Comparison of ENCODE assay signal across 20 mouse cellular contexts in the genomic region with DNA sequence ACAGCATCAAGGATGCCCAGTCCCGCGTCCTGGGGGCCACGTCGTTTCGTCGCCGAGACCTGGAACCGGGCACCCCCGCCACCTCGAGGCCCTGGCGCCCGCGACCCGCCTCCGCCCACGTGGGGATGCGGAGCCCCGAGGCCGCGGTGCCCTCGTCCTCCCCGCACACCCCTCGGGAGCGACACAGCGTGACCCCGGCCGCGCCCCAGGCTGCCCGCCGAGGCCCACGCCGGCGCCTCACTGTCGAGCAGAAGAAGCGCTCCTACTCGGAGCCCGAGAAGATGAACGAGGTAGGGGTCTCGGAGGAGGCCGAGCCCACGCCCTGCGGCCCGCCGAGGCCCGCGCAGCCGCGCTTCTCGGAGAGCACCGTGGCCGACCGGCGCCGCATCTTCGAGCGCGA.
DNase-seq lines count a peak whose midpoint lies in the region; ATAC-seq and TF ChIP-seq lines count a peak whose summit lies in the region.
"Had no signal": no experiment of that assay in that cellular context is flagged by ENCODE, and none has a peak within 500 bp of the region (broad histone marks: within the 10 kb centered on the region; RNA-seq: fewer than 3 reads in every experiment).

No protein-coding gene starts in this region.

- no peak for TF ChIP-seq CTCF in midbrain, postnatal 0 days (IDR thresholded peaks at IDR 0.05)
- TF ChIP-seq CTCF in stomach, postnatal 0 days (IDR thresholded peaks at IDR 0.05; ENCODE audit: low read depth): no peak

- 89% methylated on average over 57 of the region's 57 CpGs for WGBS in forebrain, embryonic 15.5 days
- 94% methylated on average over 57 of the region's 57 CpGs for WGBS in forebrain, embryonic 14.5 days
- WGBS in kidney, embryonic 14.5 days: 95% methylated on average over 57 of the region's 57 CpGs
- 88% methylated on average over 54 of the region's 57 CpGs for WGBS in midbrain, postnatal 0 days
- 90% methylated on average over 56 of the region's 57 CpGs for WGBS in midbrain, embryonic 14.5 days
- WGBS in stomach, postnatal 0 days: 91% methylated on average over 54 of the region's 57 CpGs

- H3K27me3 ChIP-seq in forebrain, embryonic 15.5 days: no peaks in the 10 kb centered on the region
- no peaks in the 10 kb centered on the region for H3K27me3 ChIP-seq in forebrain, embryonic 14.5 days (replicated peaks; ENCODE audit: control insufficient read depth, insufficient read depth, low read length)
- H3K27me3 ChIP-seq in kidney, embryonic 14.5 days (ENCODE audit: control insufficient read depth, insufficient read depth, low read length): no peaks in the 10 kb centered on the region
- H3K27me3 ChIP-seq in midbrain, postnatal 0 days (ENCODE audit: insufficient read depth, low read length): no peaks in the 10 kb centered on the region
- H3K27me3 ChIP-seq in midbrain, embryonic 14.5 days (ENCODE audit: control insufficient read depth, insufficient read depth, low read length): no peaks in the 10 kb centered on the region
- H3K27me3 ChIP-seq in stomach, postnatal 0 days (ENCODE audit: control insufficient read depth, insufficient read depth, low read length): no peaks in the 10 kb centered on the region
- H3K27me3 ChIP-seq: hindbrain, embryonic 15.5 days; liver, embryonic 15.5 days had no signal

- DNase-seq in forebrain, embryonic 14.5 days (ENCODE audit: low spot score): no peak
- no peak for DNase-seq in kidney, postnatal 25 days
- no peak for DNase-seq in midbrain, postnatal 0 days (ENCODE audit: low spot score)
- no peak for DNase-seq in midbrain, embryonic 14.5 days
- no peak for DNase-seq in stomach, postnatal 0 days (ENCODE audit: low spot score)
- DNase-seq in left cerebral cortex, adult 8-10 months (ENCODE audit: low spot score in 2 of 2): no peak
- DNase-seq: adrenal gland, postnatal 36 days; cerebellum, adult 11-12 months; cerebellum, postnatal 25 days; embryo, embryonic 11 days; heart, adult 11 months; kidney, adult 18-20 months; lung, postnatal 10 days; thymus, postnatal 36 days had no signal

- peaks cover 16% of the 10 kb centered on the region; the same call in 1 of the 2 replicates for H3K9me3 ChIP-seq in forebrain, embryonic 15.5 days
- peaks cover 16% of the 10 kb centered on the region for H3K9me3 ChIP-seq in forebrain, embryonic 14.5 days (replicated peaks; ENCODE audit: control insufficient read depth, low read length)
- H3K9me3 ChIP-seq in kidney, embryonic 14.5 days (ENCODE audit: control insufficient read depth, low read length): peaks cover 26% of the 10 kb centered on the region
- H3K9me3 ChIP-seq in midbrain, postnatal 0 days (ENCODE audit: low read length): peaks cover 8% of the 10 kb centered on the region
- H3K9me3 ChIP-seq in midbrain, embryonic 14.5 days (ENCODE audit: control insufficient read depth, low read length): peaks cover 18% of the 10 kb centered on the region
- peaks cover 15% of the 10 kb centered on the region for H3K9me3 ChIP-seq in stomach, postnatal 0 days (ENCODE audit: control insufficient read depth, low read length)

- no peak overlapping the region for H3K27ac ChIP-seq in forebrain, embryonic 15.5 days (replicated peaks)
- H3K27ac ChIP-seq in forebrain, embryonic 14.5 days (ENCODE audit: low read depth, low read length): no peak overlapping the region
- no peak overlapping the region for H3K27ac ChIP-seq in kidney, embryonic 14.5 days (ENCODE audit: low read depth, low read length)
- no peak overlapping the region for H3K27ac ChIP-seq in midbrain, postnatal 0 days (ENCODE audit: low read depth, low read length)
- no peak overlapping the region for H3K27ac ChIP-seq in midbrain, embryonic 14.5 days (replicated peaks; ENCODE audit: low read depth, low read length)
- no peak overlapping the region for H3K27ac ChIP-seq in stomach, postnatal 0 days (replicated peaks)
- H3K27ac ChIP-seq: forebrain, embryonic 10.5 days; hindbrain, embryonic 15.5 days; liver, embryonic 15.5 days had no signal

- no peaks in the 10 kb centered on the region for H3K4me1 ChIP-seq in forebrain, embryonic 15.5 days
- H3K4me1 ChIP-seq in forebrain, embryonic 14.5 days (ENCODE audit: control insufficient read depth, insufficient read depth, low read length): no peaks in the 10 kb centered on the region
- H3K4me1 ChIP-seq in kidney, embryonic 14.5 days (ENCODE audit: control insufficient read depth, insufficient read depth, low read length): no peaks in the 10 kb centered on the region
- no peaks in the 10 kb centered on the region for H3K4me1 ChIP-seq in midbrain, postnatal 0 days (ENCODE audit: insufficient read depth, low read length)
- H3K4me1 ChIP-seq in midbrain, embryonic 14.5 days (ENCODE audit: control insufficient read depth, insufficient read depth, low read length): no peaks in the 10 kb centered on the region
- H3K4me1 ChIP-seq in stomach, postnatal 0 days (replicated peaks; ENCODE audit: control insufficient read depth, insufficient read depth): no peaks in the 10 kb centered on the region
- H3K4me1 ChIP-seq: forebrain, embryonic 10.5 days; hindbrain, embryonic 15.5 days; liver, embryonic 15.5 days had no signal

- H3K9ac ChIP-seq in forebrain, embryonic 15.5 days (replicated peaks): no peak overlapping the region
- H3K9ac ChIP-seq in forebrain, embryonic 14.5 days (ENCODE audit: low read length): no peak overlapping the region
- H3K9ac ChIP-seq in kidney, embryonic 14.5 days (ENCODE audit: low read depth, low read length): no peak overlapping the region
- no peak overlapping the region for H3K9ac ChIP-seq in midbrain, postnatal 0 days (replicated peaks; ENCODE audit: low read length, poor library complexity, severe bottlenecking)
- no peak overlapping the region for H3K9ac ChIP-seq in midbrain, embryonic 14.5 days (replicated peaks; ENCODE audit: low read length)
- H3K9ac ChIP-seq in stomach, postnatal 0 days (ENCODE audit: low read length): no peak overlapping the region
- H3K9ac ChIP-seq: hindbrain, embryonic 15.5 days; liver, embryonic 15.5 days had no signal

- H3K36me3 ChIP-seq in forebrain, embryonic 15.5 days: peaks cover 31% of the 10 kb centered on the region
- H3K36me3 ChIP-seq in forebrain, embryonic 14.5 days (ENCODE audit: control insufficient read depth, insufficient read depth, low read length): peaks cover 40% of the 10 kb centered on the region
- peaks cover 37% of the 10 kb centered on the region for H3K36me3 ChIP-seq in kidney, embryonic 14.5 days (ENCODE audit: control insufficient read depth, insufficient read depth, low read length)
- peaks cover 26% of the 10 kb centered on the region for H3K36me3 ChIP-seq in midbrain, postnatal 0 days (ENCODE audit: insufficient read depth, low read length)
- H3K36me3 ChIP-seq in midbrain, embryonic 14.5 days (ENCODE audit: control insufficient read depth, insufficient read depth, low read length): peaks cover 30% of the 10 kb centered on the region
- H3K36me3 ChIP-seq in stomach, postnatal 0 days (ENCODE audit: control insufficient read depth, insufficient read depth, low read length): peaks cover 32% of the 10 kb centered on the region

- H3K4me2 ChIP-seq in forebrain, embryonic 15.5 days (replicated peaks): no peak overlapping the region
- H3K4me2 ChIP-seq in forebrain, embryonic 14.5 days (ENCODE audit: low read length): no peak overlapping the region
- no peak overlapping the region for H3K4me2 ChIP-seq in kidney, embryonic 14.5 days (replicated peaks; ENCODE audit: low read depth, low read length)
- no peak overlapping the region for H3K4me2 ChIP-seq in midbrain, postnatal 0 days (ENCODE audit: low read depth, low read length, poor library complexity, severe bottlenecking)
- no peak overlapping the region for H3K4me2 ChIP-seq in midbrain, embryonic 14.5 days (ENCODE audit: low read length)
- no peak overlapping the region for H3K4me2 ChIP-seq in stomach, postnatal 0 days (replicated peaks; ENCODE audit: low read depth)
- H3K4me2 ChIP-seq: hindbrain, embryonic 15.5 days; liver, embryonic 15.5 days had no signal

- no peak overlapping the region for H3K4me3 ChIP-seq in forebrain, embryonic 15.5 days
- no peak overlapping the region for H3K4me3 ChIP-seq in forebrain, embryonic 14.5 days (ENCODE audit: low read depth, low read length)
- H3K4me3 ChIP-seq in kidney, embryonic 14.5 days (ENCODE audit: low read length): no peak overlapping the region
- H3K4me3 ChIP-seq in midbrain, postnatal 0 days (ENCODE audit: low read depth, low read length): no peak overlapping the region
- no peak overlapping the region for H3K4me3 ChIP-seq in midbrain, embryonic 14.5 days (replicated peaks; ENCODE audit: low read depth, low read length)
- no peak overlapping the region for H3K4me3 ChIP-seq in stomach, postnatal 0 days (ENCODE audit: low read depth, low read length)
- H3K4me3 ChIP-seq: forebrain, embryonic 10.5 days; hindbrain, embryonic 15.5 days; liver, embryonic 15.5 days had no signal

- TF ChIP-seq EP300 in stomach, postnatal 0 days (optimal IDR thresholded peaks at IDR 0.05): no peak

- 0 out of 2 replicates have a peak, but pooled peaks have one; percentile 8 for ATAC-seq in forebrain, embryonic 15.5 days (replicated peaks)
- no peak for ATAC-seq in forebrain, embryonic 14.5 days
- ATAC-seq in kidney, embryonic 14.5 days (ENCODE audit: low FRiP score, low TSS enrichment): 0 out of 2 replicates have a peak, but pooled peaks have one; percentile 16
- peak; percentile 29; the same call in 1 of the 2 replicates for ATAC-seq in midbrain, postnatal 0 days (ENCODE audit: low FRiP score)
- ATAC-seq in midbrain, embryonic 14.5 days (ENCODE audit: low FRiP score, low TSS enrichment): no peak
- peak; percentile 14; the same call in 1 of the 2 replicates for ATAC-seq in stomach, postnatal 0 days (ENCODE audit: low FRiP score, low TSS enrichment)
- ATAC-seq: CD4-positive, CD25-positive, alpha-beta regulatory T cell, adult 4 months had no signal

Comparison
In these comparisons a context has a peak if more than half of its experiments do, and no peak if none do; other contexts are left out.
1. ATAC-seq: peak in forebrain, embryonic 15.5 days (single experiment), kidney, embryonic 14.5 days (single experiment), midbrain, postnatal 0 days (single experiment) and stomach, postnatal 0 days (single experiment); none in forebrain, embryonic 14.5 days (single experiment) and midbrain, embryonic 14.5 days (single experiment).